Mouse (Mus musculus) hindbrain, postnatal 0 days (tissue): ENCODE measurements around the gene Gm2916. TPM values are rescaled to one million over a fixed set of nuclear protein-coding genes. Genes with fewer than 3 reads are reported as not detected.
"Not testable (repeated sequence)": the region's sequence is repeated elsewhere in the genome, so short reads cannot be mapped to it uniquely, and the experiment has no call there.

Experiments used
- ATAC-seq: fragments of 200-750 bp; cut with Nextera tagmentation; 2 replicates; pipeline ENCODE4 v1.8.0; 2017; ENCODE audit warnings: mild to moderate bottlenecking, moderate TSS enrichment, moderate library complexity
- DNase-seq: peaks from one replicate; pipeline ENCODE4 v3.0.0-alpha.2; 2015; ENCODE audit warnings: low spot score
- H3K27ac ChIP-seq: fragments of 300-500 bp; sonication (generic); 2 replicates; pipeline ENCODE4 v1.5.1; 2014; ENCODE audit warnings: mild to moderate bottlenecking
- H3K27me3 ChIP-seq: fragments of 300-500 bp; sonication (generic); 2 replicates; pipeline ENCODE4 v1.6.1; 2014; ENCODE audit warnings: low read length, mixed read lengths; ENCODE audit not compliant: insufficient read depth
- H3K36me3 ChIP-seq: fragments of 300-500 bp; sonication (generic); 2 replicates; pipeline ENCODE4 v1.6.1; 2014; ENCODE audit warnings: low read length, mixed read lengths; ENCODE audit not compliant: insufficient read depth
- H3K4me1 ChIP-seq: fragments of 300-500 bp; sonication (generic); 2 replicates; pipeline ENCODE4 v1.6.1; 2014; ENCODE audit warnings: antibody characterized with exemption, low read length, mixed read lengths; ENCODE audit not compliant: insufficient read depth
- H3K4me2 ChIP-seq: fragments of 300-500 bp; sonication (generic); 2 replicates; pipeline ENCODE4 v1.6.1; 2014; ENCODE audit warnings: low read depth, mild to moderate bottlenecking, low read length, moderate library complexity, mixed read lengths
- H3K4me3 ChIP-seq: fragments of 300-500 bp; sonication (generic); 2 replicates; pipeline ENCODE4 v1.5.1; 2014; ENCODE audit warnings: low read length
- H3K9ac ChIP-seq: fragments of 300-500 bp; sonication (generic); replicated peaks from 2 replicates; pipeline ENCODE4 v1.6.1; 2014; ENCODE audit warnings: mild to moderate bottlenecking, low read length, moderate library complexity, mixed read lengths
- H3K9me3 ChIP-seq: fragments of 300-500 bp; sonication (generic); 2 replicates; pipeline ENCODE4 v1.6.1; 2016; ENCODE audit warnings: low read length, mixed read lengths
- WGBS: fragments of 180-500 bp; shearing (Covaris S2); extraction: QIAGEN DNeasy Blood & Tissue Kit; methylation state at CpG from one replicate; pipeline ENCODE4 v1.1.7; 2014; 5-methylcytosine and 5-hydroxymethylcytosine counted together
- polyA plus RNA-seq: library from polyadenylated mRNA; unstranded; fragments of >200 nt; fragmentation: Nextera tagmentation; extraction: Ambion mirVana; gene quantifications from 2 replicates; pipeline ENCODE4 v1.2.1, GENCODE M21; 2015
- total RNA-seq: library from RNA; depleted of rRNA; stranded (reverse); fragments of >200 nt; gene quantifications from 2 replicates; pipeline ENCODE4 v1.2.3, GENCODE M21; 2014; rRNA removed

Gm2916 gene
- total RNA-seq, result not detected in 2 replicates
- not detected in 2 replicates for polyA plus RNA-seq

- not testable (repeated sequence) for H3K4me3 ChIP-seq, DNase-seq, H3K27ac ChIP-seq, H3K4me1 ChIP-seq, H3K27me3 ChIP-seq, H3K4me2 ChIP-seq, H3K36me3 ChIP-seq, H3K9me3 ChIP-seq, H3K9ac ChIP-seq, ATAC-seq
- WGBS, result no CpG with 5 or more reads among the region's 1 CpGs
Measured at GRCm38 (mm10) chr14:3883872-3884271, at the start of gene Gm2916. TSS of gene Gm2916 (plus strand) at chr14:3884172.

GRCm38 (mm10) chr14:3845945-3846344 lies 38.0 kb upstream of the Gm2916 start, which contains the start of gene Gm3033:
TSS of gene Gm3033 (plus strand) at chr14:3846245.
- DNase-seq, H3K27me3 ChIP-seq, H3K4me3 ChIP-seq, H3K9me3 ChIP-seq, H3K9ac ChIP-seq, ATAC-seq, H3K36me3 ChIP-seq, H3K4me2 ChIP-seq, H3K4me1 ChIP-seq, H3K27ac ChIP-seq: not testable (repeated sequence)
- no CpG with 5 or more reads among the region's 2 CpGs for WGBS

DNA sequence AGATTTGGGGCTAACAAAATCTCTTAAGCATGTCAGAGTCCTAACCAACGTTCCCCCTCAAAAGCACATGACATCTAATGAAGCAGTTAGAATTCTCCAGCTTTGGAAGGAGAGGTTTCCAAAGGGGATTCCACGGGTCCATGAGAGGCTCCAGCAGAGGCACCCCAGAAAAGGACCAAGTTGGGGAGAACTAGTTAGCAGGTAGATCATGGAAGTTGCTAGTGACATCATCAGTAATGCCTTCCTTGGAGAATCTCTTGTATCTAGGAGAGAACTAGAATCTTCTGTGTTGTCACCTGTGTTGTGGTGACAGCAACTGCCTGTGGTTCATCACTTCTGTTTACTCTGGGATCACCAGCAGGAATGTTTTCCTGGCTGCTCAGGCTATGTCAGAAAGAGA lies 47.5 kb downstream of the Gm2916 start, which contains the start of gene Gm3029:
Gene Gm3029 (plus strand): TSS at position 301 of the 400 bp plus-strand sequence.
- not testable (repeated sequence) for H3K9me3 ChIP-seq, H3K4me3 ChIP-seq, H3K27me3 ChIP-seq, ATAC-seq, H3K27ac ChIP-seq, H3K4me2 ChIP-seq, H3K36me3 ChIP-seq, H3K4me1 ChIP-seq, DNase-seq, H3K9ac ChIP-seq
- WGBS, result no CpG with 5 or more reads among the region's 2 CpGs

- no CpG with 5 or more reads among the region's 2 CpGs for WGBS
- H3K27me3 ChIP-seq, H3K4me3 ChIP-seq, H3K9ac ChIP-seq, DNase-seq, H3K4me2 ChIP-seq, H3K4me1 ChIP-seq, H3K9me3 ChIP-seq, H3K36me3 ChIP-seq, H3K27ac ChIP-seq, ATAC-seq: not testable (repeated sequence)
Measured at GRCm38 (mm10) chr14:3963247-3963646, 79.3 kb downstream of the Gm2916 start, which contains the start of gene Gm3095. TSS of gene Gm3095 (plus strand) at chr14:3963547.

Other genes starting within 250 kb of the Gm2916 start
- not detected in 2 replicates for gene Gm3012, start 249.7 kb upstream of the Gm2916 start, total RNA-seq
- not detected in 2 replicates for gene Gm3012, start 249.7 kb upstream of the Gm2916 start, polyA plus RNA-seq
- gene Gm3020, start 232.1 kb upstream of the Gm2916 start, total RNA-seq, result 6.5 and 6.6 TPM in 2 replicates
- 18.0 and 22.7 TPM in 2 replicates for gene Gm3020, start 232.1 kb upstream of the Gm2916 start, polyA plus RNA-seq
- gene Gm3043, start 195.4 kb upstream of the Gm2916 start, total RNA-seq, result not detected in 2 replicates
- not detected in 2 replicates for gene Gm3043, start 195.4 kb upstream of the Gm2916 start, polyA plus RNA-seq
- gene Gm3002, start 74.1 kb upstream of the Gm2916 start, total RNA-seq, result 1.8 and 2.6 TPM in 2 replicates
- 2.5 and 4.6 TPM in 2 replicates for gene Gm3002, start 74.1 kb upstream of the Gm2916 start, polyA plus RNA-seq
- gene Gm3033, start 37.9 kb upstream of the Gm2916 start, total RNA-seq, result 0.37 and 0.47 TPM in 2 replicates
- not detected in 2 replicates for gene Gm3033, start 37.9 kb upstream of the Gm2916 start, polyA plus RNA-seq
- gene Gm3029, start 47.6 kb downstream of the Gm2916 start, total RNA-seq, result not detected in 2 replicates
- gene Gm3029, start 47.6 kb downstream of the Gm2916 start, polyA plus RNA-seq, result 0.19 TPM in 1 of 2 replicates, not detected in the other
- gene Gm3095, start 79.4 kb downstream of the Gm2916 start, total RNA-seq, result 1.0 and 1.2 TPM in 2 replicates
- 0.90 and 1.6 TPM in 2 replicates for gene Gm3095, start 79.4 kb downstream of the Gm2916 start, polyA plus RNA-seq
- not detected in 2 replicates for gene Gm3099, start 114.2 kb downstream of the Gm2916 start, total RNA-seq
- not detected in 2 replicates for gene Gm3099, start 114.2 kb downstream of the Gm2916 start, polyA plus RNA-seq
- 1.7 and 1.9 TPM in 2 replicates for gene Gm5796, start 139.8 kb downstream of the Gm2916 start, total RNA-seq
- 2.2 and 4.7 TPM in 2 replicates for gene Gm5796, start 139.8 kb downstream of the Gm2916 start, polyA plus RNA-seq
- not detected in 2 replicates for gene Gm3115, start 199.9 kb downstream of the Gm2916 start, total RNA-seq
- not detected in 2 replicates for gene Gm3115, start 199.9 kb downstream of the Gm2916 start, polyA plus RNA-seq
- gene Gm8108, start 226.4 kb downstream of the Gm2916 start, total RNA-seq, result 0.54 and 0.89 TPM in 2 replicates
- 3.5 and 6.1 TPM in 2 replicates for gene Gm8108, start 226.4 kb downstream of the Gm2916 start, polyA plus RNA-seq